Mouse (Mus musculus): ENCODE results near the gene Ctr9. TPM values are rescaled to one million over a fixed set of nuclear protein-coding genes. Genes with fewer than 3 reads are reported as not detected.

Gene Ctr9
- polyA plus RNA-seq, 1 experiment, result 41.9 TPM

DNA sequence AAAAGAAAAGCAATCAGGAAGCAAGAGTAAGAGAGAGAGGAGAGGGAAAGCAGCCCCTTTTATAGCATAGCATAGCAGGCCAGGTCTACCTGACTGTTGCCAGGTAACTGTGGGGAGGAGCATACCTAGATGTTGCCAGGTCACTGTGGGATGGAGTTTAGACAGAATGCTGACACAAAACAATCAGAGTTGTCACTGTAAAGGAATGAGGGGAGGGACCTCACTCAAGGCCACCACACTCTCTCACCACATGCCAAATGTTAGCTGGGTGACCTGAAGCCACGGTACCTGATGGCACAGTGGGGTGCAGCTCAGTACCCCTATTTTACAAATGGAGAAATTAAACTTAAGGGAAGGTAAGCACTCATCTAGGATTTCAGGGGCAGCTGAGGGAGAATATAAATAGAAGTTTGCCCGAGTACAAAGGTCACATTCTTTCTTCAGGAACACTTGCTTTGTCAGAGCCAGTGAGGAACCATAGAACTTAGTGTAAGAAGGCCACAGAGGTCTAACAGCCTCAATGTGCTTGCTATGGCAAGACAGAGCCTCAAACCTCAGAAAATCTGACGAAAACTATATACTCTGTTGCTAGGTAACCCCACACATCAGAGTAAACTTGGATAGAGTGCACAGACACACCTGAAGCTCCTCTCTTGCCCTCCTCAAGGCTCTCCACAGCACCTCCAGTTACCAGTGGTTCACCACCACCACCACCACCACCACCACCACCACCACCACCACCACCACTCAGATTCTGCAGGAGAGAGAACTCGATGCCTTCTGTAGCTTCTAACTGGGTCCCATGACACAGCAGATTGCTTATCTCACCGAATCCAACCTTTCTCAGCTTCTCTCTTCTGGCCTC lies 38.2 kb upstream of the Ctr9 start:
- H3K4me3 ChIP-seq (ENCODE audit: insufficient read depth, low read length), result no peak overlapping the region
- no peak for TF ChIP-seq CTCF (IDR thresholded peaks at IDR 0.05; ENCODE audit: borderline replicate concordance, insufficient read depth, low read length)
- TF ChIP-seq POLR2A (IDR thresholded peaks at IDR 0.05; ENCODE audit: low read depth, low read length), result no peak
- H3K4me1 ChIP-seq (ENCODE audit: control insufficient read depth, insufficient read depth, low read length), result no peaks in the 10 kb centered on the region; the same call in none of the 2 replicates
- H3K27ac ChIP-seq (ENCODE audit: insufficient read depth, low read length), result no peak overlapping the region

DNA sequence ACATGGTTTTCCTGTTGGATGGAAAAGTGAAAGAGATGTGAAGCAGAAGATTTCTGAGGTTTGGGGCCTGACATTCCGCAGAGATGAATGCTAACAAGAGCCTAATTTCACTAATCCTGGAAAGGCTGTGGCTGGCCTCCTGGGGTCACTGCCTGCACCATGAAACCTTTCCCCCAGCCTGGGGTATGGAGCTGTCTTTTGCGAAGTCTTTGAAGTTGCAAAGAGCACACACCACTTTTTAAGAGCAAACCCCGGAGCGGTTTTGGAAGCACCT lies 37.6 kb upstream of the Ctr9 start:
- no peaks in the 10 kb centered on the region; the same call in none of the 2 replicates for H3K4me1 ChIP-seq (ENCODE audit: control insufficient read depth, insufficient read depth, low read length)
- no peak overlapping the region for H3K4me3 ChIP-seq (ENCODE audit: insufficient read depth, low read length)
- no peak for TF ChIP-seq CTCF (IDR thresholded peaks at IDR 0.05; ENCODE audit: borderline replicate concordance, insufficient read depth, low read length)
- TF ChIP-seq POLR2A (IDR thresholded peaks at IDR 0.05; ENCODE audit: low read depth, low read length), result no peak
- H3K27ac ChIP-seq (ENCODE audit: insufficient read depth, low read length), result no peak overlapping the region

DNA sequence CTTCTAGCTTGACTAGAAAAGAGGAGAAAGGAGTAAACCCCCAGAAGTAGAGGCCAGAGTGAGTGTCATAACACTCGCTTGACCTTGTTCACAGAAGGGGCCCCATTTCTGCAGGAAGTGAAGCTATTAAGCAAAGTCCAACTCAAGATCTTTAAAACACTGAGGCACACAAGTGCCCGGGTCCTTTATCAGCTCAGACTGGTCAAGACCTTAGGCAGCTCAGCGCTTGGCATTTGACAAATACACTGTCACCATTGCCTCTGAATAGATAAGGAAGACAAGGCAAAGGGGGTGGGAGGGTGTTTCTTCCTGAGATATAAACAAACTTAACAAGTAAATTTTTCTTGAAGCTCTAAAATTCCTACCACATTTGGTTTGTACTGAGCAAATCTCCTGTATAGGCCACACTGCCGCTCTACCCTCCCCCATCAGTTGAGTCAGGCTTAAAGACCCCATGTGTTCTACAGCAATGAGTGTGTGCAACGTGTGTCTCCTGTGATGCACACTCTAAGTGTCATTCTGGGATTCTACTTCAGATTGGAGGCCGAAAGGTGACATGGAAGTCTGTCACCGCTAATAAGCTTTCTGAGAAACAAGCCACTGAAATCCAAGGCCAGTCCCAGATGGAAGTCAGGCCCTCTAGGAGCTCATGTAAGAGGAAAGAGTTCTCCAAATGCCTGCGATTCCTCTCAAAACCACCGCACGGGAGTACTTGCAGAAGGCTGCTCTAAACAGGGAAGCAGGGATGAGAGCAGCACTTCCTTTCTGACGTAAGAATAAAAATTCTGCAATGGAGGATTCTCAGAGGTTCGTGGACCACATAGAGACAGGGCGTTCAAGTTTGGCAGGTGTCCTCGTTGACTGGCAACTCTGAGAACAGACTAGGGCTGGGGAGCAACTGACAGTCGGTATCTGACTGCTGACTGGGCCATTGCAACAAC lies 29.6 kb upstream of the Ctr9 start:
- Histone ChIP-seq H3K27ac (ENCODE audit: insufficient read depth, low read length) (no peak overlapping the region), H3K4me3 (ENCODE audit: insufficient read depth, low read length) (no peak overlapping the region), H3K4me1 (ENCODE audit: control insufficient read depth, insufficient read depth, low read length) (no peaks in the 10 kb centered on the region)
- TF ChIP-seq POLR2A (IDR thresholded peaks at IDR 0.05; ENCODE audit: low read depth, low read length), result no peak
- no peak for TF ChIP-seq CTCF (IDR thresholded peaks at IDR 0.05; ENCODE audit: borderline replicate concordance, insufficient read depth, low read length)

DNA sequence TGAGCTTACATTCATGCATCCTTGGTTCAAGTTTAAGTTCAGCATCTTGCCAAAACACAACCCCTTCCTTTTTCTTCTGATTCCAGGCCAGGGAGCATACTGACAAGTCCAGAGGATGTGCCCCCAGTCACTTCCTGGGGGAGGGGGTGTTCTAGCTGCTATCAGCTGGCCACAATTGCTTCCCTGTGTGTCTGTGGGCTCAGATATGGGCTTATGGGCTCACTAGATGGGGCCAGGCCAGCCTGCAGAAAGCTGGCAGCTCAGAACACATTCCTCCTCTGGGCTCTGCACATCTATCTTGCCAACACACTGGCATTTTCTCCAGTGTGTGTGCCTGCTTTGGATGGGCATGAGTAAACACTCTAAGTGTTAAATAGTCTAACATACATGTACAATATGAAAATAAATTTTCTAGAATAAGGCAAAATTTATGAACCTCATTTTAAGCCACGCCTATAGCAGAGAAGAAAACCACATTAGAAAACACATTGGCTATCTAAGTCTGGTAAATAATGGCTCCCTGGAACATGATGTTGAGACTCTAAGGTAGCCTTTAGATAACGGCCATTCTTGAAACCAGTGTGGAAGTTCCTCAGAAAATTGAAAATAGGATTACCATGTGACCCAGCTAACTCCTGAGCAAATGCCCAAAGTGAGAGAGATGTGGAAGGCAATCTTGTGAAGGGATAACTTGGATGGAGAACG lies 24.5 kb upstream of the Ctr9 start:
- TF ChIP-seq POLR2A (IDR thresholded peaks at IDR 0.05; ENCODE audit: low read depth, low read length) (no peak), CTCF (IDR thresholded peaks at IDR 0.05; ENCODE audit: borderline replicate concordance, insufficient read depth, low read length) (no peak)
- Histone ChIP-seq H3K4me1 (ENCODE audit: control insufficient read depth, insufficient read depth, low read length) (no peaks in the 10 kb centered on the region), H3K4me3 (ENCODE audit: insufficient read depth, low read length) (no peak overlapping the region), H3K27ac (ENCODE audit: insufficient read depth, low read length) (no peak overlapping the region)

DNA sequence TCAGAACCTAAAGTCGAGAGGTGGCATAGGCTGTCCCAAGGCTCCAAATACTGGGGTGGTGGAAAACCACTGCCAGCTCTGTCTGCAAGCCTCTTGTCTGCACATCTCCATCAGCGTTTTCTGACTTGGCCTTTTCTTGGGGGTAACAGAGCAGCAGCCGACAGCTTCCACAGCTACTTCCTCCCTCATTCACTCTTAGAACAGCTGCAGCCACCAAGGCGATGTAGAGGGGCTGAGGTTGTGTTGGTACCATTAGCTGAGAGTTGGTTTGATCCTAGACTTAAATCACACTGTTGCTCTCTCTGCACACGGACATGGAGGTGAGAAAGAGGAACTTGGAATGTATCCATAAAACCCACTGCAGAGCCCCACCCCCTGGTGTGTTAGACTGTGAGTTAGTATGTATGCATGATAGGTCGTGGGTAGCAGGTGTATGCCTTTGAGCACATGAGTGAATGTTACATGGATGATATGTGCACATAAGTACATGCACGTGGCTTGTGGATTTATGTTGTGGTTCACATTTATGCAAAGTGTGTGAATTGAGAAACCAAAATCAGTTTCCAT lies 14.6 kb upstream of the Ctr9 start:
- no peak overlapping the region for H3K4me3 ChIP-seq (ENCODE audit: insufficient read depth, low read length)
- no peak for TF ChIP-seq CTCF (IDR thresholded peaks at IDR 0.05; ENCODE audit: borderline replicate concordance, insufficient read depth, low read length)
- TF ChIP-seq POLR2A (IDR thresholded peaks at IDR 0.05; ENCODE audit: low read depth, low read length), result no peak
- no peak overlapping the region for H3K27ac ChIP-seq (ENCODE audit: insufficient read depth, low read length)
- H3K4me1 ChIP-seq (ENCODE audit: control insufficient read depth, insufficient read depth, low read length), result no peaks in the 10 kb centered on the region

DNA sequence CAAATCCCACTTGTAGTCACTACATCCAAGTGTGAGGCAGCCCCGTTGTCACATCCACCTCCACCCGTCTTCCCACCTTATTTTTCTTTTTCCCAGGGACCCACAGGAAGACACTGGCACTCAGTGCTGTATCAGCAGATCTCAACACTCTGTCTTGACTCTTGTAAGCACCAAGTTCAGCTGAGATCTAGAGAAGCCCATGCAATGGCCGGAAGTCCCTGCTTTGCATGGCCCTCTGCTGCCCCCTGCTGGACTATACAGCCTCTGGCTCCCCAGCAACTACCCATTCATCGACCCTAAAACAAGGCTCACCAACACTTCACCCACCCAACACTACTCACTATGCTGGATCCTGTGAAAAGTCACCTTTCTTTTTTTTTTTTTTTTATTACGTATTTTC lies 13.9 kb upstream of the Ctr9 start:
- Histone ChIP-seq H3K4me1 (ENCODE audit: control insufficient read depth, insufficient read depth, low read length) (no peaks in the 10 kb centered on the region), H3K27ac (ENCODE audit: insufficient read depth, low read length) (no peak overlapping the region), H3K4me3 (ENCODE audit: insufficient read depth, low read length) (no peak overlapping the region)
- TF ChIP-seq POLR2A (IDR thresholded peaks at IDR 0.05; ENCODE audit: low read depth, low read length), result no peak
- peak; percentile 70 for TF ChIP-seq CTCF (IDR thresholded peaks at IDR 0.05; ENCODE audit: borderline replicate concordance, insufficient read depth, low read length)

DNA sequence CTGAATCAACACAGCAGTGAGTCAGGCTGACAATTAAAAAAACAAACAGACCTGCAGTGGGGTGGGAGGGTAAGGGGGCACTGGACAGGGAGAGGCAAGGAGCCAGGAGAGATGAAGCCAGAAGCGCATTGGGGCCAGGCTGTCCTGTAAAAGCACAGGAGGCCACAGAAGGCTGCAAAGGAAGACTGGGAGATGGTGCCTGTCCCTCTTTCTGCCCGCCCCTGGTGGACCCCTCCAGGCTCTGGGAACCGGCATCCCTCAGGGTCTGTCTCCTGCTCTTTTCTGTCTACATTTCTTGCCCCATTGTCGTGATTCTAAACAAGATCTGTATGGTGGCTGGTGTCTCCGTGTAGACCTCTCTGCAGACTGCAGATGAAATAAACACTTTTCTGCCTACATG lies 13.0 kb upstream of the Ctr9 start:
- H3K27ac ChIP-seq (ENCODE audit: insufficient read depth, low read length), result no peak overlapping the region
- H3K4me1 ChIP-seq (ENCODE audit: control insufficient read depth, insufficient read depth, low read length), result no peaks in the 10 kb centered on the region
- no peak overlapping the region for H3K4me3 ChIP-seq (ENCODE audit: insufficient read depth, low read length)
- TF ChIP-seq POLR2A (IDR thresholded peaks at IDR 0.05; ENCODE audit: low read depth, low read length), result no peak
- TF ChIP-seq CTCF (IDR thresholded peaks at IDR 0.05; ENCODE audit: borderline replicate concordance, insufficient read depth, low read length), result no peak

DNA sequence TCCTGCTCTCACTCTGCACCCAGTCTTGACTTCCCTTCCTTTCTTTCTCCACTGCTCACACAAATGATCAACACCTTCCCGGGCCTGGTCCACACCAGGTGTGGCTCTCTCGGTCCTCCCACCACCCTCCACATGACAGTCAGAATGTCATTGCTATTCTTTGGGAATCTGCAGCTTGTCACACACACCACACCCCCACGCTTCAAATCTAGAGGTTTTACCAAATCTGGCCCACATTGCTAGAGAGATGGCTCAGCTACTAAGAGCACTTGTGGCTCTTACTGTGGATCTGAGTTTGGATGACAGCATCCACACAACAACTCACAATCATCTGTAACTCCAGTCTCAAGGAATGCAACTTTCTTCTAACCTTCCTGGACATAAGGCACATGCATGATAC lies 11.8 kb upstream of the Ctr9 start:
- TF ChIP-seq POLR2A (IDR thresholded peaks at IDR 0.05; ENCODE audit: low read depth, low read length) (no peak), CTCF (IDR thresholded peaks at IDR 0.05; ENCODE audit: borderline replicate concordance, insufficient read depth, low read length) (no peak)
- Histone ChIP-seq H3K4me1 (ENCODE audit: control insufficient read depth, insufficient read depth, low read length) (no peaks in the 10 kb centered on the region), H3K27ac (ENCODE audit: insufficient read depth, low read length) (no peak overlapping the region), H3K4me3 (ENCODE audit: insufficient read depth, low read length) (no peak overlapping the region)

DNA sequence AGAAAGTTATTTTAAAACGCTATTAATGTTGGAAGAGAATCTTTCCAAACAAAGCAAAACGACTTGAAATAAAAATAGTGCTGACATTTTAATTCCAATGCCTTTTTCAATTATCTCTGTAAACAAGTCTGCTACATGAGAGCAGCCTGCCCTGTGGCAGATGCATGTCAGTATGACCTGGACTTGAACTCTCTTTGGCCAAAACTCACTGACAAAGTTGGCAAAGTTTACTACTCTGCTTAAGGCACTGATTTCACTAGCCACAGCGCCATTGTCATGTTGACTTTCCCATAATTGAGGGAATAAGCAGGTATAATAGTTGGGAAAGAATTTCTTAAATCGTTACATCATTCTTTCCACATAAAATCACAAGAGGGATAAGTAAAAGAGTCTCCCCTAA lies 7.9 kb upstream of the Ctr9 start:
- Histone ChIP-seq H3K4me1 (ENCODE audit: control insufficient read depth, insufficient read depth, low read length) (peaks cover 2% of the 10 kb centered on the region; the same call in 1 of the 2 replicates), H3K27ac (ENCODE audit: insufficient read depth, low read length) (no peak overlapping the region), H3K4me3 (ENCODE audit: insufficient read depth, low read length) (no peak overlapping the region)
- no peak for TF ChIP-seq POLR2A (IDR thresholded peaks at IDR 0.05; ENCODE audit: low read depth, low read length)

Measured in embryonic fibroblast, embryonic 13.5 days (primary cell).